Mouse (Mus musculus): ENCODE data around the gene Ajuba. TPM values are rescaled to one million over a fixed set of nuclear protein-coding genes. Genes with fewer than 3 reads are reported as not detected.

The Ajuba gene
- polyA plus RNA-seq, 1 experiment = 1.0 TPM

DNA sequence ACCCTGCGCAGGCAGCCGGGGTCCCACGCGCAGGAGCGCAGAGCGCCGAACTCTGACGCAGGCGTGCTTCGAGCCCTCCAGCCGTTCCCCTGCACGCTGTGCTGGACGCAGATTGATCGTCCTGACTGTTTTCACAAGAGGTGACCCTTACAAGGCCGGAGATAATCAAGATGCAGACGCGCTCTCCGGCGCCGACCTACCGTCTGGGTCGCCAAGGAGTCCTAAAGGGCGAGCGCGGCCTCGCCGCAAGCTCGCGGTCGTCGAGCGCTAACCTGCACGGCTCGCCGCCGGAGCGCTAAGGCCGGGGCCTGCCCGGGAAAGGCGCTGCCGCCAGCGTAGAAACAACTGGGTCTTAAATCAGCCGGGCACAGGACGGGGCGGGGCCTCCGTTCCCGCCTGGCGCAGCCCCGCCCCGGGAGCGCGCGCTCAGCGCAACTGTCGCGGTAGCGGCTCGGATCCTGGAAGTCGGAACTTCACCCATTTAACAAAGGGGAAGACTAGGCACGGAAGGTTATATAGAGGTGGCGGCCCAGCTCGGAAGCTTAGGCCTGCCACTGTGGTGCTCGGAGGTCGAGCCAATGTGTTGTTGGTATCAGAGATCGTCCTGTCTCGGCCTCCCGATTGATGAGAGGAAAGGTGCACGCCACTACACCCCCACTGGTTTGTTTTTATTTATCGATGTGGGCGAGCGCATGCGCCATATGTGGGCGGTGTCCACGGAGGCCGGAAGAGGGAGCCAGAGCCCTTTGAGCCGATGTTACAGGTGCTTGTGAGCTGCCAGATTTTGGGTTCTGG lies 23.2 kb downstream of the Ajuba start, which contains the start of gene Haus4:
Gene Haus4, minus strand, starts transcription at position 642 of the 795 bp plus-strand sequence.
- Histone ChIP-seq H3K4me1 (peaks cover 22% of the 10 kb centered on the region), H3K9me3 (no peaks in the 10 kb centered on the region), H3K36me3 (replicated peaks; ENCODE audit: low read length) (peaks cover 29% of the 10 kb centered on the region), H3K27me3 (replicated peaks) (peaks cover 3% of the 10 kb centered on the region), H3K4me3 (replicated peaks) (peak within 1 kb of the TSS; percentile 95)
- no peak for TF ChIP-seq FLI1 (IDR thresholded peaks at IDR 0.05; ENCODE audit: low read length)

- peaks cover 36% of the 10 kb centered on the region for H3K36me3 ChIP-seq (replicated peaks; ENCODE audit: low read length)
These were observed 23.8 kb downstream of the Ajuba start for GRCm38 (mm10) chr14:54553454-54553974.

DNA sequence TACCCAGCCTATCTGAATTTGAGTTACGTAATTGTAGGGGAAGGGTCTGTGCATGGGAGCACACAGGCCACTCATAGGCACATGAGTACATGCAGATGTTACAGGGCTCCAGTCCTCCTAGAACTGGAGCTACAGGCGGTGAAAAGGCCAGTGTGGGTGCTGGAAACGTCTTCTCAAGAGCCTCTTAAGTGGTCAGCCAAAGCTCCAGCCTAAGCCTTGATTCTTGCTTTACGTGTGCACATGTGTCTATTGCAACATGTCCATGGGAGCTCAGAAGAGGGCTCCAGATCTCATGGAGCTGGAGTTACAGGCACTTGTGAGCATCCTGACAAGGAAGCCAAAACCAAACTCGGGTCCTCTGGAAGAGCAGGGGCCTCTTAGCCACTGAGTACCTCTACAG lies 32.7 kb downstream of the Ajuba start:
- peaks cover 60% of the 10 kb centered on the region for H3K36me3 ChIP-seq (replicated peaks; ENCODE audit: low read length)
- H3K4me1 ChIP-seq = no peaks in the 10 kb centered on the region

More at GRCm38 (mm10) chr14:54553454-54553974, 23.8 kb downstream of the Ajuba start:
- Histone ChIP-seq H3K4me1 (peaks cover 22% of the 10 kb centered on the region), H3K9me3 (no peaks in the 10 kb centered on the region), H3K27me3 (replicated peaks) (no peaks in the 10 kb centered on the region), H3K4me3 (replicated peaks) (peak overlapping the region; percentile 95)
- TF ChIP-seq GATA1 (IDR thresholded peaks at IDR 0.05; ENCODE audit: borderline replicate concordance, low read length) (no peak), FLI1 (IDR thresholded peaks at IDR 0.05; ENCODE audit: low read length) (no peak)

DNA sequence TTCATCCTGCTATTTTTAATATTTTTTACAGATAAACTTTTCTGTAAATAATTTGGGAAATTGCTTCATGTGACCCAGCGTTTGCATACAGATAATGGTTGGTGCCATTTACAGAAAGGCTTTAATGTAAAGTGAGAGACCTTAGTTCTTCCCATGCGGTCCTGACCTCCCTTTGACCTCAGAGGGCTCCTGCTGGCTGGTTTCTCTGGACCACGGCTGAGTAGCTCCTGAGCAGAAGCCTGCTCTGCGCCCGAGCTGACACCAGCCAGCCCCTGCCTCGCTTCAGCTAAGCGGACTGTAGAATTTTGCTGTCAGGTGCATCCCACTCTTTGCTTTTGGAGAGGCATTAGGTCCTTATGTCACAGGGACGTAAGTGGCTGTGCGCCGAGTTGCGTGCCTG lies 36.6 kb downstream of the Ajuba start:
- Histone ChIP-seq H3K36me3 (replicated peaks; ENCODE audit: low read length) (peaks cover 33% of the 10 kb centered on the region), H3K4me3 (replicated peaks) (no peak overlapping the region), H3K9me3 (no peaks in the 10 kb centered on the region), H3K27me3 (replicated peaks) (no peaks in the 10 kb centered on the region), H3K4me1 (peaks cover 7% of the 10 kb centered on the region; the same call in 1 of the 2 replicates)
- TF ChIP-seq GATA1 (IDR thresholded peaks at IDR 0.05; ENCODE audit: borderline replicate concordance, low read length) (no peak), FLI1 (IDR thresholded peaks at IDR 0.05; ENCODE audit: low read length) (no peak)

More for the DNA sequence above, 32.7 kb downstream of the Ajuba start:
- Histone ChIP-seq H3K27me3 (replicated peaks) (no peaks in the 10 kb centered on the region), H3K4me3 (replicated peaks) (no peak overlapping the region), H3K9me3 (peaks cover 7% of the 10 kb centered on the region)
- TF ChIP-seq FLI1 (IDR thresholded peaks at IDR 0.05; ENCODE audit: low read length) = no peak
- no peak for TF ChIP-seq GATA1 (IDR thresholded peaks at IDR 0.05; ENCODE audit: borderline replicate concordance, low read length)

GRCm38 (mm10) chr14:54538580-54538979 lies 38.8 kb downstream of the Ajuba start:
- no peak for TF ChIP-seq GATA1 (IDR thresholded peaks at IDR 0.05; ENCODE audit: borderline replicate concordance, low read length)
- TF ChIP-seq FLI1 (IDR thresholded peaks at IDR 0.05; ENCODE audit: low read length) = no peak
- Histone ChIP-seq H3K4me1 (peaks cover 7% of the 10 kb centered on the region; the same call in 1 of the 2 replicates), H3K36me3 (replicated peaks; ENCODE audit: low read length) (peaks cover 17% of the 10 kb centered on the region), H3K9me3 (no peaks in the 10 kb centered on the region), H3K27me3 (replicated peaks) (no peaks in the 10 kb centered on the region), H3K4me3 (replicated peaks) (no peak overlapping the region)

DNA sequence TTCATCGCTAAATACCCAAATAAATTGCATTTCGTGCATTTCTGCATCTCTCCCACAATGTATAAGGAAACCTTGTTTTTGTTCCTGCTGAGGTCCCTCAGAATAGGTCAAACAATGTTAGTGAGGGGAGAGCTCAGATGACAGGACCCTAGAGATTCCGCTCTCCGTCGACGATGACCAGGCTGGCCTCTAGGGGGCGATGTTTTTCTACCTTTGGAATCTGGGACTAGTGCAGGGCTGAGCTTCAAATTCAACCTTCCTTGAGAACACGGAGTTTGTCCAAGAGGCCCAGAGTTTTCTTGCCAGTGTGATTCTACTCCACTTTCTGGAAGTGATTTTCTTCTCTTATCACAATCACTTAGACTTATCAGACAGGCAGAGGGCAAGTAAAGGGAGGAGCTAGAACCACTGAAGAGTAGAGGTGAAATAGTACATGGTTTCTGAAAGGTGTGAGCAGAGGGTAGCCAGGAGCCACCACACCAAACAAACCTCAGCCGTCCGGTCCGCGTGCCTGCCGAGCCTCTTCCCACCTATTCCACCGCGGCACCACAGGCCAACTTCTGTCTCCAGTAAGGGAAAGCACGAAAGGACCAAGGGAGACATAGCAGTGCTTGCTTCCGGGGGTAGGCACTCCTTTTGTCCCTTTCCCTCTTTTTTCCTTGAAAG lies 48.8 kb downstream of the Ajuba start:
- Histone ChIP-seq H3K4me1 (peaks cover 23% of the 10 kb centered on the region), H3K9me3 (no peaks in the 10 kb centered on the region), H3K27me3 (replicated peaks) (peaks cover 17% of the 10 kb centered on the region), H3K4me3 (replicated peaks) (peak overlapping the region; percentile 34), H3K36me3 (replicated peaks; ENCODE audit: low read length) (no peaks in the 10 kb centered on the region)
- TF ChIP-seq FLI1 (IDR thresholded peaks at IDR 0.05; ENCODE audit: low read length) (no peak), GATA1 (IDR thresholded peaks at IDR 0.05; ENCODE audit: borderline replicate concordance, low read length) (no peak)

DNA sequence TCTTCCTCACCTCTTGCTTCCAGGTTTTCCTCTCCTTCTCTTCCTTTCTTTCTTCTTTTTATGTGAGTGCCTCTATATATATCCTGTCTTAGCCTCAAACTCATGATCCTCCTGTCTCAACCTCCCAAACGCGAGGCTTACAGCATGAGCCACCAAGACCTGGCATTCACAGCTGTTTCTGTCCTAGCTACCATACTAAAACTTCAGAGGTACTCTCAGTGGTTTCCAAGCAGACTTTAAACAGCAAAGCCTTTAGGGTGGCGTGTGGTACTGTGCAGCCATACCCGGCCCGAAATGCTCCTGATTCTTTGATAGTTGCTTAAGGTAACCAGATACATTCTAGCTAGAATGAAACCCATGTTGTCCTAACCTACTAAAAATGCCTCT lies 49.4 kb downstream of the Ajuba start:
- H3K27me3 ChIP-seq (replicated peaks) = peaks cover 17% of the 10 kb centered on the region
- H3K4me1 ChIP-seq = peaks cover 23% of the 10 kb centered on the region
- H3K9me3 ChIP-seq = no peaks in the 10 kb centered on the region
- TF ChIP-seq GATA1 (IDR thresholded peaks at IDR 0.05; ENCODE audit: borderline replicate concordance, low read length) = no peak
- no peak for TF ChIP-seq FLI1 (IDR thresholded peaks at IDR 0.05; ENCODE audit: low read length)
- peak overlapping the region; percentile 77 for H3K4me3 ChIP-seq (replicated peaks)
- H3K36me3 ChIP-seq (replicated peaks; ENCODE audit: low read length) = no peaks in the 10 kb centered on the region

DNA sequence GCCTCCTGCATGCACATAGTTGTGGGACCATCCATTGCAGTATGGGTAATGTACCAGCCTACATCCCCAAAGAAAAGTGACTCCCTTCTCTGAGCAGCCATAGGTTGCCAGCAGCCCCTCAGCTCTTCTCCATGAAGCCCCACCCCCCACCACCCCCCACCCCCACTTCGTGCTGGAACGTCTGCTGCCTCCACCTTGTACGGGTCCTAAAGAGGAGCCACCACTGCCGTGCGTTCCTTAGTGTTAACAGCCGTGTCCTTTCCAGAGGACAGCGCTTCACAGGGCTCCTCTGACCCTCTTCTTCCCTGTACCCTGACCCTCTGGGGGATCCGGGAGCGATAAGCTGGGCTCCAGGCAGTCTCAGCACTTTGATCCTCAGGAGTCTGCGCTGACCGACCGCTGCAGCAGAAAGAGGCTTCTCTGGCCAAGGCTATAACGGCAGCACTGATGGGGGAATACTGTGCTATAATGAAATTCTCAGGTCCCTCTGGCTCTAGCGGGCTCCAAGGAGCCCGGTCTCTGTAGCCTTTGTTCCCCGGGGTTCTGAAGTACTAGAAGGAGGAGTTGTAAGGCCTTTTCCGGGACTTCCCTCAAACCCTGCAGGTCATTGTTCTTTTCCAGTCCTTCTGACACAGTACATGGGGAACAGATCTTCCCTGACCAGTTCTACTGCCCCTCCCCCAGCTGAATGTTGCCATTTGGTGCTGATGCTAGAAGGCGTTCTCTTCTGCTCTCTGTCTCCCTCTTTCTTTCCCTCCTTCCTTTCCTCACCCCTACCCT lies 49.9 kb downstream of the Ajuba start:
- Histone ChIP-seq H3K36me3 (replicated peaks; ENCODE audit: low read length) (no peaks in the 10 kb centered on the region), H3K4me3 (replicated peaks) (peak overlapping the region; percentile 83), H3K9me3 (no peaks in the 10 kb centered on the region), H3K4me1 (peaks cover 23% of the 10 kb centered on the region), H3K27me3 (replicated peaks) (peaks cover 17% of the 10 kb centered on the region)
- TF ChIP-seq FLI1 (IDR thresholded peaks at IDR 0.05; ENCODE audit: low read length) = no peak
- TF ChIP-seq GATA1 (IDR thresholded peaks at IDR 0.05; ENCODE audit: borderline replicate concordance, low read length) = no peak

DNA sequence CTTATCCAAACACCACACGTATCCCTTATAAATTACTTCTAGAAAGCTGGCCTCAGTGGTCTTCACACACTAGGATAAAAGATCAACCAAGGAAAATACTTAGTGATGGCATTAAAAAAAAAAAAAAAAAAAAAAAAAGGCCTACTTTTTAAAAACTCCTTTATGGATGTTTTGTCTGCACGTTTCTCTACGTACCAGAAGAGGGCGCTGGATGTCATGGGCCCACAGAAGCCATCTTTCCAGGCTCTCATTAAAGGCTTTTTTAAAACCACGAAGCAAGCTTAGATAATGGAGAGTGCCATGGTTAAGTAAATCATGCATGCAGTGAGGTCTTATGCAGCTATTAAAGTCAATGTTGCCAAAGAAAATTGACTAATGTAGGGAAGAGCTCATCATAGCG lies 53.8 kb downstream of the Ajuba start:
- H3K27me3 ChIP-seq (replicated peaks) = peaks cover 16% of the 10 kb centered on the region
- H3K9me3 ChIP-seq = no peaks in the 10 kb centered on the region
- H3K4me3 ChIP-seq (replicated peaks) = no peak overlapping the region
- TF ChIP-seq GATA1 (IDR thresholded peaks at IDR 0.05; ENCODE audit: borderline replicate concordance, low read length) (no peak), FLI1 (IDR thresholded peaks at IDR 0.05; ENCODE audit: low read length) (no peak)
- no peaks in the 10 kb centered on the region for H3K36me3 ChIP-seq (replicated peaks; ENCODE audit: low read length)
- peaks cover 40% of the 10 kb centered on the region for H3K4me1 ChIP-seq

Other genes with a start within 250 kb of the Ajuba start
- gene Oxa1l, start 216.7 kb downstream of the Ajuba start, polyA plus RNA-seq (2012; ENCODE audit: insufficient read depth, low replicate concordance) = 42.4 and 55.2 TPM in 2 replicates
- gene Slc7a7, start 159.8 kb downstream of the Ajuba start, polyA plus RNA-seq (2012; ENCODE audit: insufficient read depth, low replicate concordance) = 1.6 TPM in 1 of 2 replicates, not detected in the other
- 822 and 954 TPM in 2 replicates for gene Mrpl52, start 150.6 kb downstream of the Ajuba start, polyA plus RNA-seq (2012; ENCODE audit: insufficient read depth, low replicate concordance)
- 2.3 and 20.3 TPM in 2 replicates for gene Mmp14, start 145.9 kb downstream of the Ajuba start, polyA plus RNA-seq (2012; ENCODE audit: insufficient read depth, low replicate concordance)
- 312 and 469 TPM in 2 replicates for gene Lrp10, start 113.4 kb downstream of the Ajuba start, polyA plus RNA-seq (2012; ENCODE audit: insufficient read depth, low replicate concordance)
- 0.30 and 2.1 TPM in 2 replicates for gene Rem2, start 101.5 kb downstream of the Ajuba start, polyA plus RNA-seq (2012; ENCODE audit: insufficient read depth, low replicate concordance)
- gene Prmt5, start 60.0 kb downstream of the Ajuba start, polyA plus RNA-seq (2012; ENCODE audit: insufficient read depth, low replicate concordance) = 45.3 and 47.2 TPM in 2 replicates
- 1.1 and 21.3 TPM in 2 replicates for gene Haus4, start 22.9 kb downstream of the Ajuba start, polyA plus RNA-seq (2012; ENCODE audit: insufficient read depth, low replicate concordance)
- gene 4931414P19Rik, start 28.4 kb upstream of the Ajuba start, polyA plus RNA-seq (2012; ENCODE audit: insufficient read depth, low replicate concordance) = 13.3 and 53.7 TPM in 2 replicates
- 120 and 327 TPM in 2 replicates for gene Psmb5, start 40.5 kb upstream of the Ajuba start, polyA plus RNA-seq (2012; ENCODE audit: insufficient read depth, low replicate concordance)
- gene Psmb11, start 43.9 kb upstream of the Ajuba start, polyA plus RNA-seq (2012; ENCODE audit: insufficient read depth, low replicate concordance) = not detected in 2 replicates
- gene Gm17606, start 63.4 kb upstream of the Ajuba start, polyA plus RNA-seq (2012; ENCODE audit: insufficient read depth, low replicate concordance) = not detected in 2 replicates
- 2.7 and 5.5 TPM in 2 replicates for gene Cdh24, start 63.8 kb upstream of the Ajuba start, polyA plus RNA-seq (2012; ENCODE audit: insufficient read depth, low replicate concordance)
- gene 1700123O20Rik, start 108.7 kb upstream of the Ajuba start, polyA plus RNA-seq (2012; ENCODE audit: insufficient read depth, low replicate concordance) = 28.9 and 131 TPM in 2 replicates
- 85.2 and 218 TPM in 2 replicates for gene Acin1, start 109.4 kb upstream of the Ajuba start, polyA plus RNA-seq (2012; ENCODE audit: insufficient read depth, low replicate concordance)
- gene Gm29776, start 121.3 kb upstream of the Ajuba start, polyA plus RNA-seq (2012; ENCODE audit: insufficient read depth, low replicate concordance) = not detected in 2 replicates
- gene Cebpe, start 134.6 kb upstream of the Ajuba start, polyA plus RNA-seq (2012; ENCODE audit: insufficient read depth, low replicate concordance) = 17.3 TPM in 1 of 2 replicates, not detected in the other
- gene Slc7a8, start 204.4 kb upstream of the Ajuba start, polyA plus RNA-seq (2012; ENCODE audit: insufficient read depth, low replicate concordance) = 4.4 and 13.9 TPM in 2 replicates
- gene Rnf212b, start 236.6 kb upstream of the Ajuba start, polyA plus RNA-seq (2012; ENCODE audit: insufficient read depth, low replicate concordance) = not detected in 2 replicates